In genomic region chr19:20389245-20389644, GRCm38 (mm10) we compare ENCODE assay signal across 13 mouse cellular contexts. TPM values are rescaled to one million over a fixed set of nuclear protein-coding genes. Genes with fewer than 3 reads are reported as not detected.
A peak's percentile ranks its signal among the peaks of the same experiment; 100 is the strongest.
DNase-seq lines count a peak whose midpoint lies in the region; ATAC-seq and TF ChIP-seq lines count a peak whose summit lies in the region.
"Had no signal": no experiment of that assay in that cellular context is flagged by ENCODE, and none has a peak within 500 bp of the region (broad histone marks: within the 10 kb centered on the region; RNA-seq: fewer than 3 reads in every experiment).

No protein-coding gene starts in this region.

- H3K27me3 ChIP-seq in heart, postnatal 0 days (ENCODE audit: control insufficient read depth, insufficient read depth, low read length): no peaks in the 10 kb centered on the region
- H3K27me3 ChIP-seq in C2C12 (ENCODE audit: control insufficient read depth, insufficient read depth, insufficient read length): no peaks in the 10 kb centered on the region
- no peaks in the 10 kb centered on the region for H3K27me3 ChIP-seq in forebrain, embryonic 14.5 days (replicated peaks; ENCODE audit: control insufficient read depth, insufficient read depth, low read length)
- no peaks in the 10 kb centered on the region for H3K27me3 ChIP-seq in forebrain, embryonic 11.5 days (ENCODE audit: control insufficient read depth, insufficient read depth, low read length)
- H3K27me3 ChIP-seq: liver, embryonic 13.5 days had no signal

- peaks cover 78% of the 10 kb centered on the region for H3K79me2 ChIP-seq in C2C12 (ENCODE audit: control insufficient read depth, insufficient read depth)

- H3K36me3 ChIP-seq in heart, postnatal 0 days (replicated peaks; ENCODE audit: control insufficient read depth, insufficient read depth, low read length): no peaks in the 10 kb centered on the region
- peaks cover 48% of the 10 kb centered on the region for H3K36me3 ChIP-seq in C2C12 (ENCODE audit: control insufficient read depth, insufficient read depth)
- no peaks in the 10 kb centered on the region for H3K36me3 ChIP-seq in forebrain, embryonic 14.5 days (ENCODE audit: control insufficient read depth, insufficient read depth, low read length)
- no peaks in the 10 kb centered on the region for H3K36me3 ChIP-seq in forebrain, embryonic 11.5 days (ENCODE audit: control insufficient read depth, insufficient read depth, low read length)
- H3K36me3 ChIP-seq: forebrain, embryonic 10.5 days; heart, embryonic 10.5 days; liver, embryonic 13.5 days had no signal

- peaks cover 63% of the 10 kb centered on the region for H3K79me3 ChIP-seq in C2C12 (ENCODE audit: low read depth)

- no peaks in the 10 kb centered on the region for H3K4me1 ChIP-seq in heart, postnatal 0 days (ENCODE audit: control insufficient read depth, insufficient read depth)
- H3K4me1 ChIP-seq in forebrain, embryonic 14.5 days (ENCODE audit: control insufficient read depth, insufficient read depth, low read length): no peaks in the 10 kb centered on the region
- no peaks in the 10 kb centered on the region for H3K4me1 ChIP-seq in forebrain, embryonic 11.5 days (replicated peaks; ENCODE audit: control insufficient read depth, insufficient read depth, low read length)
- H3K4me1 ChIP-seq: forebrain, embryonic 10.5 days; heart, embryonic 10.5 days; liver, embryonic 13.5 days had no signal

- DNase-seq in heart, postnatal 0 days (ENCODE audit: low spot score): no peak
- no peak for DNase-seq in heart, adult 9 months (ENCODE audit: low spot score in 2 of 2)
- no peak for DNase-seq in forebrain, embryonic 14.5 days (ENCODE audit: low spot score)
- no peak for DNase-seq in right cerebral cortex, postnatal 36 days (ENCODE audit: low spot score in 2 of 2)
- DNase-seq in forebrain, embryonic 11.5 days (ENCODE audit: low spot score): no peak
- DNase-seq: cerebellum, adult 18-20 months; kidney, postnatal 10 days; liver, embryonic 13.5 days had no signal

- peak overlapping the region; percentile 50 for H3K4me2 ChIP-seq in heart, postnatal 0 days (ENCODE audit: low read depth, low read length)
- H3K4me2 ChIP-seq in forebrain, embryonic 14.5 days (ENCODE audit: low read length): no peak overlapping the region
- H3K4me2 ChIP-seq in forebrain, embryonic 11.5 days (ENCODE audit: low read depth, low read length, severe bottlenecking): no peak overlapping the region

- H3K27ac ChIP-seq in heart, postnatal 0 days (ENCODE audit: low read depth): no peak overlapping the region
- H3K27ac ChIP-seq in forebrain, embryonic 14.5 days (ENCODE audit: low read depth, low read length): no peak overlapping the region
- H3K27ac ChIP-seq in forebrain, embryonic 11.5 days (ENCODE audit: low read depth, low read length): no peak overlapping the region
- H3K27ac ChIP-seq: forebrain, embryonic 10.5 days; heart, embryonic 10.5 days; liver, embryonic 13.5 days had no signal

- peak overlapping the region; percentile 71 for H3ac ChIP-seq in C2C12 (ENCODE audit: control insufficient read depth, insufficient read length, low read depth)

- no peaks in the 10 kb centered on the region for H3K9me3 ChIP-seq in heart, postnatal 0 days (replicated peaks; ENCODE audit: control insufficient read depth, low read length)
- no peaks in the 10 kb centered on the region for H3K9me3 ChIP-seq in forebrain, embryonic 14.5 days (replicated peaks; ENCODE audit: control insufficient read depth, low read length)
- H3K9me3 ChIP-seq in forebrain, embryonic 11.5 days (ENCODE audit: control insufficient read depth, low read length): no peaks in the 10 kb centered on the region
- H3K9me3 ChIP-seq: forebrain, embryonic 10.5 days; heart, embryonic 10.5 days; liver, embryonic 13.5 days had no signal

- peak overlapping the region; percentile 35 for H3K4me3 ChIP-seq in heart, postnatal 0 days (ENCODE audit: low read depth, low read length)
- peak overlapping the region; percentile 77 for H3K4me3 ChIP-seq in C2C12 (ENCODE audit: insufficient read depth, poor library complexity, severe bottlenecking)
- no peak overlapping the region for H3K4me3 ChIP-seq in forebrain, embryonic 14.5 days (ENCODE audit: low read depth, low read length)
- no peak overlapping the region for H3K4me3 ChIP-seq in forebrain, embryonic 11.5 days (ENCODE audit: low read depth, low read length)
- H3K4me3 ChIP-seq: forebrain, embryonic 10.5 days; heart, embryonic 10.5 days had no signal

- no peak for TF ChIP-seq CTCF in heart, postnatal 0 days (IDR thresholded peaks at IDR 0.05; ENCODE audit: low read depth)
- TF ChIP-seq CTCF in C2C12 (IDR thresholded peaks at IDR 0.05; ENCODE audit: control insufficient read depth, insufficient read depth, insufficient read length): no peak

- 56% methylated on average over 6 of the region's 6 CpGs for WGBS in heart, postnatal 0 days
- WGBS in forebrain, embryonic 14.5 days: 90% methylated on average over 6 of the region's 6 CpGs
- WGBS in forebrain, embryonic 11.5 days: 87% methylated on average over 6 of the region's 6 CpGs

- H3K9ac ChIP-seq in heart, postnatal 0 days (replicated peaks; ENCODE audit: low read depth, low read length): no peak overlapping the region
- no peak overlapping the region for H3K9ac ChIP-seq in forebrain, embryonic 14.5 days (ENCODE audit: low read length)
- H3K9ac ChIP-seq in forebrain, embryonic 11.5 days (ENCODE audit: low read length): no peak overlapping the region
- H3K9ac ChIP-seq: liver, embryonic 13.5 days had no signal

- ATAC-seq in heart, postnatal 0 days (ENCODE audit: insufficient read depth, low read depth): no peak
- peak; percentile 49 for ATAC-seq in granulocyte monocyte progenitor cell, adult 5-6 weeks (replicated peaks; ENCODE audit: poor library complexity, severe bottlenecking)
- ATAC-seq in megakaryocyte progenitor cell, adult 5-6 weeks (replicated peaks; ENCODE audit: poor library complexity): peak; percentile 59
- no peak for ATAC-seq in forebrain, embryonic 14.5 days
- no peak for ATAC-seq in forebrain, embryonic 11.5 days (replicated peaks; ENCODE audit: low FRiP score)

- no peak for TF ChIP-seq EP300 in heart, postnatal 0 days (IDR thresholded peaks at IDR 0.05; ENCODE audit: low read depth)

TF ChIP-seq in C2C12, 6 proteins besides CTCF, POLR2A, EP300 and RAD21:
- TF ChIP-seq MAX (IDR thresholded peaks at IDR 0.05) (no peak), MYOD1 (IDR thresholded peaks at IDR 0.05; ENCODE audit: control insufficient read depth, insufficient read length, low read depth) (no peak), USF1 (IDR thresholded peaks at IDR 0.05; ENCODE audit: low read depth) (no peak), FOSL1 (IDR thresholded peaks at IDR 0.05; ENCODE audit: insufficient read depth, low read length, poor library complexity, severe bottlenecking) (no peak), MYOG (IDR thresholded peaks at IDR 0.05; ENCODE audit: control insufficient read depth, extremely low read depth, insufficient read length) (no peak), CEBPB (IDR thresholded peaks at IDR 0.05; ENCODE audit: low read depth) (no peak)

RNA-seq across cellular contexts. Expression of gene Anxa1, which starts 1.5 kb away (rescaled TPM):
- total RNA-seq in heart, postnatal 0 days (2014; rRNA removed; ENCODE audit: low replicate concordance): 17.4 and 34.5 TPM in 2 replicates
- polyA plus RNA-seq in heart, postnatal 0 days (2015; fragmentation: Nextera tagmentation; extraction: Ambion mirVana): 52.2 and 59.0 TPM in 2 replicates
- polyA plus RNA-seq in C2C12 (2012; fragmentation: generic; extraction: Trizol): 402 TPM
- 195 and 239 TPM in 2 replicates for total RNA-seq in granulocyte monocyte progenitor cell, adult 5-6 weeks (2014; fragmentation: Nextera tagmentation)
- total RNA-seq in granulocyte monocyte progenitor cell, adult 5-6 weeks (2017): 534 and 546 TPM in 2 replicates
- total RNA-seq in megakaryocyte progenitor cell, adult 5-6 weeks (2015): 489 and 586 TPM in 2 replicates
- 581 and 634 TPM in 2 replicates for total RNA-seq in megakaryocyte progenitor cell, adult 5-6 weeks (2017)
- 4.9 and 7.8 TPM in 2 replicates for polyA plus RNA-seq in forebrain, embryonic 14.5 days (2014; fragmentation: Nextera tagmentation; extraction: Ambion mirVana)
- polyA plus RNA-seq in forebrain, embryonic 11.5 days (2014; fragmentation: Nextera tagmentation; extraction: Ambion mirVana): 4.1 and 5.3 TPM in 2 replicates

Comparison
In these comparisons a context has a peak if more than half of its experiments do, and no peak if none do; other contexts are left out.
1. ATAC-seq: peak in granulocyte monocyte progenitor cell, adult 5-6 weeks (single experiment) and megakaryocyte progenitor cell, adult 5-6 weeks (single experiment); none in heart, postnatal 0 days (single experiment), forebrain, embryonic 14.5 days (single experiment) and forebrain, embryonic 11.5 days (single experiment).
2. H3K4me3 ChIP-seq: peak in heart, postnatal 0 days (single experiment) and C2C12 (single experiment); none in forebrain, embryonic 14.5 days (single experiment) and forebrain, embryonic 11.5 days (single experiment).